Mouse (Mus musculus) urinary bladder, adult 2 months (tissue): ENCODE measurements around the gene Zfp420. TPM values are rescaled to one million over a fixed set of nuclear protein-coding genes. Genes with fewer than 3 reads are reported as not detected.

ENCODE experiments used
- DNase-seq: peaks from one replicate; pipeline ENCODE4 v3.0.0; 2022; ENCODE audit warnings: low spot score
- polyA plus RNA-seq: library from polyadenylated mRNA; depleted of rRNA; stranded (reverse); fragments of >200 nt; gene quantifications from 2 replicates; pipeline ENCODE4 v1.2.3, GENCODE M21; 2012; rRNA removed

Zfp420 gene
- polyA plus RNA-seq, 1 experiment, result 8.1 TPM

DNA sequence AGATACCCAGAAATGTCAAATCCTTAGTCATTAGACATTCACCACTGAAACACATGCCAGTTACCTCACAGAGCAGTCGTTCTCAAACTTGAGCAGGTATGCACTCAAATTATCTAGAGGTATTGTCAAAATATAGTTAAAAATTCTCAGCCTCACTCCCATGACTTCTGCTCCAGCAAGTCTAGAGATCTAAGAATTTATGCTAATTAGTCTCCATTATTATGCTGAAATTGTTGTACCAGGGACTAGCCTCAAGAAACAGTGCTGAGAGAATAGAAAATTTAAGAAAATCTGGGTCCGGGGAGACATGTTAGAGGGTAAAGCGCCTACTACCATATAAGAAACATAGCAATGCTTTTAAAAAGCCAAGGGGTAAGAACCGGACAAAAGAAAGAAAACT is 44.3 kb downstream of the Zfp420 start:
- no peak for DNase-seq

GRCm38 (mm10) chr7:29905966-29906681 is 46.3 kb downstream of the Zfp420 start, which contains the start of gene Zfp27:
Gene Zfp27 (minus strand): TSS chr7:29906572.
- DNase-seq, result peak; percentile 36

DNA sequence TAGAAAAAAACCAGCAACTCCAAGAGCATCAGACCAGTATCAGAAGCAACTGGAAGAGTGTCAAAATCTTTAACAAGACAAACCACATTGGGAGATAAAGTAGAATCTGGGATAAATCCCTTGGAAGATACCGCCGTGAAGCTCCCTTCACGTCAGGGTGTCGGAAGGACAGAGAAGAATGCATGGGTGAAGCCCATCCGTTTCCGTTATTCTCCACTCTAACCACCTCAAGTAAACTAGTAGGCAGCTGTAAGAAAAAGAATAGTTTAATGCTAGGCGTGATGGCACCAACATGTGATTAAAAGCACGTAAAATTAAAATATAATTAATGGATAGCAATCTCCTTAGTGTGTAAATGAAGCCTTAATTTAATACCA is 46.9 kb downstream of the Zfp420 start:
- DNase-seq, result no peak

GRCm38 (mm10) chr7:29907206-29907605 is 47.4 kb downstream of the Zfp420 start:
- no peak for DNase-seq

- peak; percentile 64 for DNase-seq
Observed at GRCm38 (mm10) chr7:29908130-29908950, 48.6 kb downstream of the Zfp420 start, which contains the start of gene Zfp383. Gene Zfp383 (plus strand): TSS chr7:29908223.

- no peak for DNase-seq
Observed at GRCm38 (mm10) chr7:29910252-29910651, 50.5 kb downstream of the Zfp420 start.

GRCm38 (mm10) chr7:29912172-29912571 is 52.4 kb downstream of the Zfp420 start:
- no peak for DNase-seq

DNA sequence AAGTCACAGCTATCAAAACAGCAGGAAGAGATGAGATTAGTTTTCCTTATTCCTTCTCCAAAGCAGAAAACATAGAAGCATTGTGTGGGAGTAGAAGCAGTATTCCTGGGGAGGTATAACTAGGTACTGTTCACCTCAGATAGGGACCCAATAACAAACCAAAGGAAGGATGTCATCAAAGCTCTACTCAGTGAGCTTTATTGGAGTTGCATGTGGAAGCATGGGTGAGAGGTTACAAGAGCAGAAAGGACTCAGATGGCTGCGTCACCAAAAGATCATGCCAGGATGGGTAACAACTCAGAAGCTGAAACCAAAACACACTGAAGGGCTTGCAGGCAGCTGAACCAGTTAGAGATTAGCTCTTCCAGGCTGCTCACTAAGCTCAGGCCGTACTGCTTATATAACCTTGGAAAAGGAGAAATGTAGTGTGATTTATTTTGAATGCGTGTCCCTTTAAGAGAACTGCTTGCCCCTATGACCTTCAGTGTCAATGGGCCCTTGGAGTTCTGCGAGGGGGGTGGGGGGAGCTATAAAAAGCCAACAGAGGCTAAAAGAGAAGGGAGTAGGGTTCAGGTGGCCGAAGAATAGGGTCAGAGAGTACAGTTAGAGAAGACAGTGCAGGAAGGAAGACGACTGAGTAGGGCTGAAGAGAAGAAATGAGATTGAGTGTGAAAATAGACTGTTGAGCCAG is 57.7 kb downstream of the Zfp420 start:
- DNase-seq, result no peak

DNA sequence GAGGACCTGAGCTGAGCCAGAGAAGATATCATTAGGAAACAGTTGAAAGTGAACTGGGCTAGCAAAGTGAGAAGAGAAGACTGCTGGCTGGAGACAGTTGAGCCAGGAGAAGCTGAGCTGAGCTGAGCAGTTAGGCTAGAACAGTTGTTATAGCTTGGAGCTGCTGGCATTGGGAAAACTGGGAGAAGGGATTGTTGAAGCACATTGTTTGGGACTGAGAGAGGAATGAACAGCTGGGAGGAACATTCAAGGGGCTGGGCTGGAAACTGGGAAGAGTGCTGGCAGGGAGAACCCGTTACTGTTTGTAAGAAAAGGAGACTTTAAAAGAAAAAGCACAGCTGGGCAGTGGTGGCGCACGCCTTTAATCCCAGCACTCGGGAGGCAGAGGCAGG is 58.3 kb downstream of the Zfp420 start:
- DNase-seq, result no peak

GRCm38 (mm10) chr7:29921439-29922093 is 61.8 kb downstream of the Zfp420 start:
- no peak for DNase-seq

DNA sequence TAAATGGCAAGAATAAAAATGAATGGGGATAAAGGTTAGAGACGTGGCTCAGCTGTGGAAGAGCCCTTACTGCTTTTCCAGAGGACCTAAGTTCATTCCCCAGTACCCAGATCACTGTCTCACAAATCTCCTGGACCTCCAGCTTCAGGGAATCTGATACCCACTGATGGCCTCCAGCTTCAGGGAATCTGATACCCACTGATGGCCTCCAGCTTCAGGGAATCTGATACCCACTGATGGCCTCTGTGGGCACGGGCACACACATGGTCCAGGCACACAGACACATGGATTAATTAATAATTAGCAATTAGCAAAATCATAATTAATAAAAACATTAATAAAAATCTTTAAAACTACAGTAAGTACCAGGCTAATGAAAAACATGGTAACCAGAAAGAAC is 63.0 kb downstream of the Zfp420 start:
- DNase-seq, result no peak

Other genes starting within 250 kb of the Zfp420 start
- gene Catsperg2, start 132.9 kb upstream of the Zfp420 start, polyA plus RNA-seq, result not detected in 2 replicates
- 9.7 and 10.1 TPM in 2 replicates for gene Zfp84, start 91.4 kb upstream of the Zfp420 start, polyA plus RNA-seq
- 2.7 and 3.7 TPM in 2 replicates for gene Zfp30, start 76.0 kb upstream of the Zfp420 start, polyA plus RNA-seq
- gene Zfp790, start 43.9 kb upstream of the Zfp420 start, polyA plus RNA-seq, result 8.8 and 9.2 TPM in 2 replicates
- gene Zfp940, start 6.3 kb upstream of the Zfp420 start, polyA plus RNA-seq, result 1.1 and 1.4 TPM in 2 replicates
- gene Zfp27, start 46.6 kb downstream of the Zfp420 start, polyA plus RNA-seq, result 6.0 and 6.8 TPM in 2 replicates
- 7.5 and 8.1 TPM in 2 replicates for gene Zfp383, start 48.2 kb downstream of the Zfp420 start, polyA plus RNA-seq
- gene Zfp74, start 94.1 kb downstream of the Zfp420 start, polyA plus RNA-seq, result 7.7 TPM in 2 replicates
- 8.7 and 9.0 TPM in 2 replicates for gene Zfp568, start 124.0 kb downstream of the Zfp420 start, polyA plus RNA-seq
- 11.0 and 14.3 TPM in 2 replicates for gene Zfp14, start 191.4 kb downstream of the Zfp420 start, polyA plus RNA-seq
- 1.3 and 1.9 TPM in 2 replicates for gene Zfp82, start 212.9 kb downstream of the Zfp420 start, polyA plus RNA-seq
- gene Gm26920, start 230.4 kb downstream of the Zfp420 start, polyA plus RNA-seq, result 0.15 and 0.17 TPM in 2 replicates
- 3.6 and 4.7 TPM in 2 replicates for gene Zfp566, start 230.5 kb downstream of the Zfp420 start, polyA plus RNA-seq
- gene Zfp260, start 234.8 kb downstream of the Zfp420 start, polyA plus RNA-seq, result 39.0 and 39.6 TPM in 2 replicates